Mouse (Mus musculus): ENCODE measurements at regions not wholly inside any gene's neighbourhood (a gene's known extent, or its start where the extent isn't known, plus 50 kb on each side); places are given as distances from the start of the nearest gene placed in this dataset.

- TF ChIP-seq CTCF (IDR thresholded peaks at IDR 0.05; ENCODE audit: low read depth, low read length), result no peak
- no peak for TF ChIP-seq POLR2A (IDR thresholded peaks at IDR 0.05; ENCODE audit: extremely low read depth, insufficient read depth, low read length)
These were observed 151.6 kb downstream of the Adamts15 start for GRCm38 (mm10) chr9:30770436-30771173.

Measured in liver, adult 2 months (tissue).